Mouse (Mus musculus) splenic B cell, adult 2 months (primary cell): Measurements from ENCODE around the gene Npc1l1.

Experiments used
- DNase-seq: peaks from one replicate; pipeline ENCODE4 v3.0.0-alpha.2; 2011; ENCODE audit warnings: low read depth, low spot score
- H3K27me3 ChIP-seq: 2 replicates; pipeline ENCODE4 v1.6.1; 2012; ENCODE audit warnings: mild to moderate bottlenecking, low read length, moderate library complexity, mixed read lengths; ENCODE audit not compliant: control insufficient read depth, poor library complexity, insufficient read depth, severe bottlenecking
- H3K36me3 ChIP-seq: 2 replicates; pipeline ENCODE4 v1.6.1; 2012; ENCODE audit warnings: mild to moderate bottlenecking, low read length, moderate library complexity, mixed read lengths; ENCODE audit not compliant: control insufficient read depth, poor library complexity, insufficient read depth, severe bottlenecking

Gene Npc1l1

GRCm38 (mm10) chr11:6233025-6233424, 3.1 kb upstream of the Npc1l1 start:
- no peak for DNase-seq
- no peaks in the 10 kb centered on the region for H3K27me3 ChIP-seq
- H3K36me3 ChIP-seq = no peaks in the 10 kb centered on the region

GRCm38 (mm10) chr11:6224541-6225229, 5.3 kb downstream of the Npc1l1 start:
- H3K27me3 ChIP-seq = no peaks in the 10 kb centered on the region
- no peak for DNase-seq

GRCm38 (mm10) chr11:6222187-6222586, 7.8 kb downstream of the Npc1l1 start:
- Histone ChIP-seq H3K27me3 (no peaks in the 10 kb centered on the region), H3K36me3 (no peaks in the 10 kb centered on the region)
- no peak for DNase-seq

More at GRCm38 (mm10) chr11:6224541-6225229, 5.3 kb downstream of the Npc1l1 start:
- no peaks in the 10 kb centered on the region for H3K36me3 ChIP-seq

GRCm38 (mm10) chr11:6219967-6220366, 10.0 kb downstream of the Npc1l1 start:
- Histone ChIP-seq H3K27me3 (no peaks in the 10 kb centered on the region), H3K36me3 (no peaks in the 10 kb centered on the region)
- no peak for DNase-seq

GRCm38 (mm10) chr11:6218189-6218896, 11.6 kb downstream of the Npc1l1 start:
- no peaks in the 10 kb centered on the region for H3K27me3 ChIP-seq
- DNase-seq = no peak
- H3K36me3 ChIP-seq = no peaks in the 10 kb centered on the region

GRCm38 (mm10) chr11:6216834-6217233, 13.1 kb downstream of the Npc1l1 start:
- no peaks in the 10 kb centered on the region for H3K36me3 ChIP-seq
- DNase-seq = no peak
- H3K27me3 ChIP-seq = no peaks in the 10 kb centered on the region

- Histone ChIP-seq H3K27me3 (no peaks in the 10 kb centered on the region), H3K36me3 (no peaks in the 10 kb centered on the region)
- no peak for DNase-seq
Observed at GRCm38 (mm10) chr11:6208158-6208557, 21.8 kb downstream of the Npc1l1 start.

GRCm38 (mm10) chr11:6207090-6207489, 22.9 kb downstream of the Npc1l1 start:
- DNase-seq = no peak
- Histone ChIP-seq H3K36me3 (no peaks in the 10 kb centered on the region), H3K27me3 (no peaks in the 10 kb centered on the region)

GRCm38 (mm10) chr11:6200570-6200969, 29.4 kb downstream of the Npc1l1 start:
- Histone ChIP-seq H3K36me3 (no peaks in the 10 kb centered on the region), H3K27me3 (no peaks in the 10 kb centered on the region)
- no peak for DNase-seq

GRCm38 (mm10) chr11:6200087-6200569, 29.8 kb downstream of the Npc1l1 start, which contains the start of gene Nudcd3:
Gene Nudcd3, minus strand, starts transcription at chr11:6200415.
- H3K27me3 ChIP-seq = no peaks in the 10 kb centered on the region
- H3K36me3 ChIP-seq = no peaks in the 10 kb centered on the region
- peak; percentile 91 for DNase-seq

GRCm38 (mm10) chr11:6199410-6200086, 30.4 kb downstream of the Npc1l1 start, which contains the start of gene A730071L15Rik:
Gene A730071L15Rik, plus strand, starts transcription at chr11:6200029.
- DNase-seq = no peak
- H3K36me3 ChIP-seq = no peaks in the 10 kb centered on the region
- H3K27me3 ChIP-seq = no peaks in the 10 kb centered on the region

- no peaks in the 10 kb centered on the region for H3K27me3 ChIP-seq
Observed at GRCm38 (mm10) chr11:6198449-6198848, 31.5 kb downstream of the Npc1l1 start.

GRCm38 (mm10) chr11:6196780-6197179, 33.2 kb downstream of the Npc1l1 start:
- peak; percentile 28 for DNase-seq
- H3K27me3 ChIP-seq = no peaks in the 10 kb centered on the region
- H3K36me3 ChIP-seq = peaks cover 5% of the 10 kb centered on the region; the same call in 1 of the 2 replicates

More at GRCm38 (mm10) chr11:6198449-6198848, 31.5 kb downstream of the Npc1l1 start:
- peak; percentile 47 for DNase-seq
- H3K36me3 ChIP-seq = no peaks in the 10 kb centered on the region

- peak; percentile 91 for DNase-seq
- Histone ChIP-seq H3K27me3 (no peaks in the 10 kb centered on the region; the same call in 1 of the 2 replicates), H3K36me3 (peaks cover 2% of the 10 kb centered on the region; the same call in 1 of the 2 replicates)
Observed at GRCm38 (mm10) chr11:6187878-6188277, 42.1 kb downstream of the Npc1l1 start.
